Mouse (Mus musculus): ENCODE measurements around the gene Wdr66. TPM values are rescaled to one million over a fixed set of nuclear protein-coding genes. Genes with fewer than 3 reads are reported as not detected.
"Not testable (repeated sequence)": the region's sequence is repeated elsewhere in the genome, so short reads cannot be mapped to it uniquely, and the experiment has no call there.

The Wdr66 gene
- 1.3 and 2.3 TPM in 2 replicates for polyA plus RNA-seq (2016; fragmentation: Nextera tagmentation; extraction: Ambion mirVana)

GRCm38 (mm10) chr5:123251834-123252233, at the start of gene Wdr66:
Gene Wdr66, plus strand, starts transcription at chr5:123252102.
- Histone ChIP-seq H3K9ac (no peak within 1 kb of the TSS), H3K27ac (no peak within 1 kb of the TSS), H3K36me3 (replicated peaks) (peaks cover 7% of the 10 kb centered on the region), H3K4me3 (replicated peaks) (peak within 1 kb of the TSS; percentile 27), H3K4me1 (peaks cover 6% of the 10 kb centered on the region), H3K27me3 (peaks cover 12% of the 10 kb centered on the region), H3K4me2 (peak within 1 kb of the TSS; percentile 55), H3K9me3 (no peaks in the 10 kb centered on the region)
- 2% methylated on average over 18 of the region's 18 CpGs for WGBS
- peak; percentile 97 for ATAC-seq (ENCODE audit: low FRiP score)

GRCm38 (mm10) chr5:123202771-123203170, 49.1 kb upstream of the Wdr66 start:
- not testable (repeated sequence) for H3K4me1 ChIP-seq; H3K36me3 ChIP-seq (replicated peaks); H3K9ac ChIP-seq; H3K4me3 ChIP-seq (replicated peaks); ATAC-seq (ENCODE audit: low FRiP score); H3K4me2 ChIP-seq; H3K27ac ChIP-seq; H3K27me3 ChIP-seq; H3K9me3 ChIP-seq
- WGBS, result 40% methylated on average over 4 of the region's 4 CpGs

- 85% methylated on average over 7 of the region's 7 CpGs for WGBS
- H3K9ac ChIP-seq; H3K4me2 ChIP-seq; H3K9me3 ChIP-seq; H3K27ac ChIP-seq; ATAC-seq (ENCODE audit: low FRiP score); H3K27me3 ChIP-seq; H3K4me1 ChIP-seq; H3K4me3 ChIP-seq (replicated peaks); H3K36me3 ChIP-seq (replicated peaks): not testable (repeated sequence)
Measured at GRCm38 (mm10) chr5:123203591-123203990, 48.3 kb upstream of the Wdr66 start.

- not testable (repeated sequence) for H3K36me3 ChIP-seq (replicated peaks); H3K27me3 ChIP-seq; H3K9ac ChIP-seq; H3K4me2 ChIP-seq; ATAC-seq (ENCODE audit: low FRiP score); H3K4me1 ChIP-seq; H3K4me3 ChIP-seq (replicated peaks); H3K9me3 ChIP-seq; H3K27ac ChIP-seq
- 86% methylated on average over 4 of the region's 5 CpGs for WGBS
Measured at GRCm38 (mm10) chr5:123222346-123223050, 29.4 kb upstream of the Wdr66 start.

GRCm38 (mm10) chr5:123223051-123223410, 28.9 kb upstream of the Wdr66 start:
- Histone ChIP-seq H3K4me3 (replicated peaks) (no peak overlapping the region), H3K27me3 (no peaks in the 10 kb centered on the region), H3K9me3 (no peaks in the 10 kb centered on the region), H3K4me1 (no peaks in the 10 kb centered on the region), H3K27ac (no peak overlapping the region), H3K9ac (no peak overlapping the region), H3K36me3 (replicated peaks) (no peaks in the 10 kb centered on the region), H3K4me2 (no peak overlapping the region)
- 88% methylated on average over 4 of the region's 4 CpGs for WGBS
- ATAC-seq (ENCODE audit: low FRiP score), result no peak

- not testable (repeated sequence) for H3K4me1 ChIP-seq; ATAC-seq (ENCODE audit: low FRiP score)
Measured at GRCm38 (mm10) chr5:123223861-123224260, 28.0 kb upstream of the Wdr66 start.

GRCm38 (mm10) chr5:123226851-123227250, 25.1 kb upstream of the Wdr66 start:
- peaks cover 6% of the 10 kb centered on the region; the same call in 1 of the 2 replicates for H3K36me3 ChIP-seq (replicated peaks)
- H3K9me3 ChIP-seq, result no peaks in the 10 kb centered on the region
- H3K27me3 ChIP-seq, result no peaks in the 10 kb centered on the region
- 90% methylated on average over 7 of the region's 7 CpGs for WGBS
- H3K4me2 ChIP-seq, result no peak overlapping the region
- no peak overlapping the region for H3K27ac ChIP-seq
- H3K9ac ChIP-seq, result no peak overlapping the region
- no peak for ATAC-seq (ENCODE audit: low FRiP score)
- no peak overlapping the region for H3K4me3 ChIP-seq (replicated peaks)
- peaks cover 10% of the 10 kb centered on the region for H3K4me1 ChIP-seq

More at GRCm38 (mm10) chr5:123223861-123224260, 28.0 kb upstream of the Wdr66 start:
- not testable (repeated sequence) for H3K36me3 ChIP-seq (replicated peaks); H3K4me3 ChIP-seq (replicated peaks); H3K27me3 ChIP-seq; H3K4me2 ChIP-seq; H3K9me3 ChIP-seq; H3K9ac ChIP-seq; H3K27ac ChIP-seq
- 54% methylated on average over 6 of the region's 6 CpGs for WGBS

- Histone ChIP-seq H3K9me3 (no peaks in the 10 kb centered on the region), H3K27ac (no peak overlapping the region), H3K4me1 (peaks cover 10% of the 10 kb centered on the region), H3K36me3 (replicated peaks) (peaks cover 6% of the 10 kb centered on the region; the same call in 1 of the 2 replicates), H3K4me3 (replicated peaks) (peak overlapping the region; percentile 76), H3K27me3 (no peaks in the 10 kb centered on the region), H3K4me2 (peak overlapping the region; percentile 66), H3K9ac (peak overlapping the region; percentile 80)
- WGBS, result 3% methylated on average over 42 of the region's 42 CpGs
- peak; percentile 91 for ATAC-seq (ENCODE audit: low FRiP score)
Measured at GRCm38 (mm10) chr5:123227762-123228523, 24.0 kb upstream of the Wdr66 start.

- Histone ChIP-seq H3K4me3 (replicated peaks) (peak overlapping the region; percentile 76), H3K4me2 (peak overlapping the region; percentile 66), H3K4me1 (peaks cover 10% of the 10 kb centered on the region), H3K27me3 (no peaks in the 10 kb centered on the region), H3K9ac (peak overlapping the region; percentile 80), H3K27ac (no peak overlapping the region), H3K9me3 (no peaks in the 10 kb centered on the region), H3K36me3 (replicated peaks) (peaks cover 10% of the 10 kb centered on the region; the same call in 1 of the 2 replicates)
- ATAC-seq (ENCODE audit: low FRiP score), result no peak
- 4% methylated on average over 15 of the region's 15 CpGs for WGBS
Measured at GRCm38 (mm10) chr5:123228524-123228922, 23.4 kb upstream of the Wdr66 start.

GRCm38 (mm10) chr5:123229296-123229695, 22.6 kb upstream of the Wdr66 start:
- H3K4me3 ChIP-seq (replicated peaks), result no peak overlapping the region
- no peak overlapping the region for H3K27ac ChIP-seq
- no peak overlapping the region for H3K9ac ChIP-seq
- no peak for ATAC-seq (ENCODE audit: low FRiP score)
- no peaks in the 10 kb centered on the region for H3K9me3 ChIP-seq
- H3K4me1 ChIP-seq, result peaks cover 10% of the 10 kb centered on the region
- 94% methylated on average over 6 of the region's 6 CpGs for WGBS
- H3K27me3 ChIP-seq, result no peaks in the 10 kb centered on the region
- peaks cover 10% of the 10 kb centered on the region; the same call in 1 of the 2 replicates for H3K36me3 ChIP-seq (replicated peaks)
- H3K4me2 ChIP-seq, result peak overlapping the region; percentile 66

- no peak overlapping the region for H3K27ac ChIP-seq
- peaks cover 16% of the 10 kb centered on the region for H3K4me1 ChIP-seq
- 96% methylated on average over 2 of the region's 2 CpGs for WGBS
- no peaks in the 10 kb centered on the region for H3K27me3 ChIP-seq
- ATAC-seq (ENCODE audit: low FRiP score), result no peak
- peaks cover 15% of the 10 kb centered on the region for H3K36me3 ChIP-seq (replicated peaks)
- H3K9ac ChIP-seq, result no peak overlapping the region
- H3K9me3 ChIP-seq, result no peaks in the 10 kb centered on the region
- H3K4me3 ChIP-seq (replicated peaks), result no peak overlapping the region
- no peak overlapping the region for H3K4me2 ChIP-seq
Measured at GRCm38 (mm10) chr5:123232180-123232579, 19.7 kb upstream of the Wdr66 start.

- Histone ChIP-seq H3K27me3 (no peaks in the 10 kb centered on the region), H3K4me1 (peaks cover 6% of the 10 kb centered on the region; the same call in 1 of the 2 replicates), H3K4me3 (replicated peaks) (no peak overlapping the region), H3K9ac (no peak overlapping the region), H3K4me2 (no peak overlapping the region), H3K27ac (peak overlapping the region; percentile 66), H3K36me3 (replicated peaks) (peaks cover 43% of the 10 kb centered on the region), H3K9me3 (no peaks in the 10 kb centered on the region)
- 43% methylated on average over 2 of the region's 2 CpGs for WGBS
- ATAC-seq (ENCODE audit: low FRiP score), result no peak
Measured at GRCm38 (mm10) chr5:123235731-123236130, 16.2 kb upstream of the Wdr66 start.
